Mouse (Mus musculus): ENCODE data around the gene Nr6a1. TPM values are rescaled to one million over a fixed set of nuclear protein-coding genes. Genes with fewer than 3 reads are reported as not detected.
A peak's percentile ranks its signal among the peaks of the same experiment; 100 is the strongest.

Gene Nr6a1
- total RNA-seq (2021): 1 to 10 TPM; 5.3 to 8.0 TPM

GRCm38 (mm10) chr2:38927115-38927979, at the start of gene Nr6a1:
Nr6a1 (minus strand) TSS chr2:38927688.
- peak; percentile 46 to 54 for DNase-seq

GRCm38 (mm10) chr2:38975941-38976805, 48.7 kb upstream of the Nr6a1 start:
- no peak for DNase-seq

DNA sequence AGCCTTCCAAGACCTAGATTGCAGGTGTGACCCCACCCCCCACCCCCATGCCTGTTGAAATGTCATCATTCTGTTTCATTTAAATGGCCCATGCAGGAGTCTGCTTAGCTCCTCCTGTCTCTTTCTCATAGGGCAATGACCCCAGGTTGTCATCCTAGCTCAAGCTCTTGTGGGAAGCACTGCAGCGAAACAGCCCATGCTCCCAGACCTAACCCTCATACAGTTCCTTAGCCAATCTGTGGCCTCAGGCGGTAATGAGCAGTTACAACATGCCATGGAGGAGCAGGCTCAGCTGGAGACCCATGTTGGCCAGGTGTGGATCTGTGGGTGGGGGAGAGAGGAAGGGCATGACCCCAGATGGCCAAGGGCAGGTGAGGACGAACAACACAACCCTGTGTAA, 47.7 kb upstream of the Nr6a1 start:
- DNase-seq: no peak

DNA sequence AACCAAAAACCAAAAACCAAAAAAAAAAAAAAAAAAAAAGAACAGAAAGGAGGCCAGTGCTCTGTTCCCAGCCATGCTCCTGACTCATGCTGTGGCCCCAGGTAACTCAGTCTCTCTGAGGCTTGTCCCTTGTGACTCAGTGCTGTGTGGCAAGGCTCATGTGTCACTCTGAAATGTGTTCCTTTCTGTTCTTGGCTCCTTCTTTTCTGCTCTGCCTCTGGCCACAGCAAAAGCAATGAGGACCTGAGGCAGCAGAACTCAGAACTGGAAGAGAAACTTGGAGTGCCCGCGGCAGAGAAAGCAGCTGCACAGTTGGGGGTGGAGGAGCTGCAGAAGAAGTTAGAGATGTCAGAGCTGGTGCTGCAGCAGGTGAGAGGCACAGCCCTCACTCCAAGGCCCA, 46.7 kb upstream of the Nr6a1 start:
- no peak for DNase-seq

DNA sequence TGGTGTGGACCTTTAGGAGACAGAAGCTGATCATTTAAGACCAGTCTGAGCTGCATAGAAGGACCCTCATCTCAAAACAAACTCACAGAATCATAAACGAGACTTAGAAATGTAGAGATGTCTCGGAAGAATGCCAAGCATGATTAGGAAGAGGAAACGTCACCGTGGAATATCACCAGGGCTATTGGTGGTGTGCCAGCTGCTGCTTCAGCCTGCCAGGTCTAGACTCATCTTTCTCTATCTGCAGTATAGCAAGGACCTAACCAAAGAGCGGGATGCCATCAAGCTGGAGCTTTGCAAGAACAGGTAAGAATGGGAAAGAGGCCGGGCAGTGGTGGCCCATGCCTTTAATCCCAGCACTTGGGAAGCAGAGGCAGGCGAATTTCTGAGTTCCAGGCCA, 46.2 kb upstream of the Nr6a1 start:
- no peak for DNase-seq

DNA sequence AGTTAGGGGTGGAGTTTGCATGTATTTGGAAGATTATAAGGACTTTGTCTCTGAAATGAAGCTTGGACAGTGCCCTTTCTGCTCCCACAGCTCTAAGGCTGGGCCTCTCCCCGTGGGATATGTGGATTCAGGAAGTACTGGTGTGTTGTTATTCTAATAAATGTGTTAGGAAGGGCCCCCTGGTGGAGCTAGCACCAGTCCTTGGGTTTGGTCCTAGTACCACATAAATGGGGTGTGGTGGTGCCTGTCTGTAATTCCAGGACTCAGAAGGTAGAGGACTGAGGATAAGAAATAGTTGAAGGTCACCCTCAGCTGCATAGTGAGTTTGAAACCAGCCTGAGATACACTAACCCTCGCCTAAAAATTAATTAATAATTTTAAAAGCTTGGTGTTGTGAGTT, 45.7 kb upstream of the Nr6a1 start:
- DNase-seq: no peak

GRCm38 (mm10) chr2:38970057-38970456, 42.6 kb upstream of the Nr6a1 start:
- DNase-seq: no peak

DNA sequence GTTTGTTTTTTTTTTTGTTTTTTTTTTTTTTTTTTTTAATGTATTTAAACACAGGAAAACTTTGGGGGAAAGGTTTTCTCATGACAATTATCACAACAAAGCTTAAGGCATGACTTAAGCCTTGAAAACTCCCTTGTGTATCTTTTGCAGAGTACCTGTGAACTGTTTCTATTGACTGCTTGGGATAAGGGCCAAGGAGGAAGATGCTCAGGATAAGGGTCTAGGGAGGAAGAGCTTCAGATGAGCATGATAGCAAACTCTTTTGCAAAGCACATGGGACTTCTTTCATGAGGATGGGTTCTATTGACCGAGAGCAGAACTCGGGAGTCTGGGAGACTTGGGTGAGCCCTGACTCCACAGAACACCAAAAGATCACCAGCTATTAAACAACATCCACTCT, 42.2 kb upstream of the Nr6a1 start:
- no peak for DNase-seq

- no peak for DNase-seq
Observed at GRCm38 (mm10) chr2:38964198-38964597, 36.7 kb upstream of the Nr6a1 start.

DNA sequence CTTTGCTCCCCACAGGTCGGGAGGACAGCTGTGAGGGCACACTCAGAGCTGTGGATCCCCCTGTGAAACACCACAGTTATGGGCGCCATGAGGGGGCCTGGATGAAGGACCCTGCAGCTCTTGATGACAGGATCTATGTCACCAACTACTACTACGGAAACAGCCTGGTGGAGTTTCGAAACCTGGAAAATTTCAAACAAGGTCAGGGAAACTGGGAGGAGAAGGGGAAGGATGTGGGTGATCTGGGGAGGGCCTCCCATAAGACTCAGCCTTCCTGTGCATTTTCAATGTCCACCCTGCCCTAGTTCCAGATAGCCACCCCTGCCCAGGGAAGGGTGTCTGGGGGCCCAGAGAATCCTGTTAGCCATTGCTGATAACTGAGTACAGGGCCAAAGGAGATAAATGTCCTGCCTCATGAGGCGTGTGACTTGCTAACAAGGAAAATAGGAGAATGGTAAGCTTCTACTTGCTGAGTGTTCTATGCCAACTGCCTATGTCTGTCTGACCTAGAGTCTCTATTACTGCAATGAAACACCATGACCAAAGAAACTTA, 30.3 kb upstream of the Nr6a1 start:
- DNase-seq: no peak

- DNase-seq: no peak
Observed at GRCm38 (mm10) chr2:38956062-38956461, 28.6 kb upstream of the Nr6a1 start.

DNA sequence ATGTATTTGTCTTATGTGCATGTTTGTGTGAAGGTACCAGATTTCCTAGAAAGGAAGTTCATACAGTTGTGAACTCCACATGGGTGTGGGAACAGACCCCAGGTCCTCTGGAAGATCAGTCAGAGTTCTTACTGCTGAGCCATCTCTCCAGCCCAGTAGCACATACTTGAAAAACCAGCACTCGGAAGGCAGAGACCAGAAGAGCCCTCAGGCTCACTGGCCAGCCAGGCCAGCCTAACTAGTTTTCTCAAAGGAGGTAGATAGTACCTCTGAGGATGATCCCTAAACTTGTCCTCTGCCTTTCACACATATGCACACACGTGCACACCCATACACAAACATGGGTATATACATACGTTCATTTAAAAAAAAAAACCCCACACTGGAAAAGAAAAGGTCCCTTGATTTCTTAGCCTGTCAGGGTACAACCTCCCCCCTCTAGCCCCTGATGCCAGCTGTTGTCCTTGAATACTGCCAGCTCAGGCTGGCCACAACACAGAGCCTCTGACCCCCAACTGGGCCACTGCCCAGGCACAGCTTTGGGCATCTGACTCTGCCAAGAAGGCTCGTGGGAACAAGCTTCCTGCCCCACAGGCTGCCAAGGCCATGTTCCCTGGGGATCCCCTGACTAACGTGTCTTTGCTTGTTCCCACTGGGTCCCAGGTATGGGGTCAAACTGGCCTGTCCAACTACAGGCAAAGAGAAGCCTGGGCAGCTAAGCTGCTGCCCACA, 25.8 kb upstream of the Nr6a1 start:
- DNase-seq: peak; percentile 71 to 74

DNA sequence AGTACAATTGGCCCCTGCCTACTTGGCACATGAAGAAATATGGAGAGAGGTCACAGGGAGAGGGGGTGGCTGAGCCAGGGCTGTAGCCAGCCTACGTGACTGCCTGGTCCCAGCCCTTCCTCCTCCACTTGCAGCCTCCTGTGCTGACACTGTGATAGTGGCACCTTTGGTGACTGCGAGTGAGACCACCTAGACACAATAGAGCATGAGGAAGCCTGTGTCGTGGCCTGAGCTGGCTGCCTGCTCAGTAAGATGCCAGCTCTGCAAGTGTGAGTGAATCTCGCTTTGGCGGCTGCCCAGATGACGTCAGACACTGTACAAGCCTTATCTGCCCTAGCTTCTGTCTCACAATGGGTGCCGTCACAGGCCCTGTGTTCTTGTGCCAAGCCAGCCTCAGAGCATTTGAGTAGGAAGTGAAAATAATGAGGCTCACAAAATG, 22.8 kb upstream of the Nr6a1 start:
- DNase-seq: peak; percentile 79

DNA sequence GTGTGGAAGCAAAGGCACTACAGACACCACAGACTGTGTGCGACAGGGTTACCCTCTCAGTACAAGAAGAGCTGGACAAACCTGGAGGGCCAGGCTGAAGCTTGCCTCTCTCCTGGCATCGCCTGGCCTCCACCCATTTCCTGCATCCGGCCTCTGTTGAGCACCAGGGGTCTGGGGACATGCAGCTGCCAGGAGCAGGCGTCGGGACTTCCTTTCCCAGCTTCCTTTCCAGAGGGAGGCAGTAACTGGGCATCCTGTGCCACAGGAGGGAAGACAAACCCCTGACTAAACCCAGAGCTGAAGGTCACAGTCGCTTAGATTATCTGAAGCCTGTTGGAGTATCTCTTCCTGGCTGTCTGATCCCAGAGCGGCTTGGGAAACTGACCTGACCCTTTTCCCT, 20.1 kb upstream of the Nr6a1 start:
- DNase-seq: no peak

DNA sequence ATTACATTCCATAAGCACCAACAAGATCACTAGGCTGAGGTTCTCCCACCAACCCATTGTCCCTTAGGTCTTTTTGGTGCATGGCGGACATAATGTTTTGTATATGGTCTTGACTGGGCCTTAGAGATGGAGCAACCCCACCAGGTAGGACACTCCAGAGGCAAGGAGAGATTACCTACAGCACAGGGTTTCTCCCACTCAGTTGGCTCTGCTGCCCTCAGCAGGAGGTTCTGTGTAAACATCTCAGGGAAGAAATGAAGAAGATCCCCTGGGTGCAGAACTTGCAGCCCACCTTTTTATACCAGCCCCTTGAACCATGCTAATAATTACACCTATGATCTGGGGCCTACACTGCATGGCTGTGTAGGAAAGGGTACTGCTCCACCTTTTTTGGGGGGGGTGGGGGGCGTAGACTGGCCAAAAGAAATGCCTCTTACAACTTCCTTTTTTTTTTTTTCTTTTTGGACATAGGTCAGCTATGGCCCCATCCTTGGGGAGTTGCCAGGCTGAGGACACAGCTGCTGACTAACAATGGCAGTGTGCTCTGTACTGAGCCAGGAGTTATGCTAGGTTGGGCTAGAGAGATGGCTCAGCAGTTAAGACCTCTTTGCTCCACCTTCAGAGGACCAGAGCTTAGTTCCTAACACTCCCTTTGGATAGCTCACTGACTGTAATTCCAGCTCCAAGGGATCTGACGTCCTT, 17.1 kb upstream of the Nr6a1 start:
- no peak for DNase-seq

DNA sequence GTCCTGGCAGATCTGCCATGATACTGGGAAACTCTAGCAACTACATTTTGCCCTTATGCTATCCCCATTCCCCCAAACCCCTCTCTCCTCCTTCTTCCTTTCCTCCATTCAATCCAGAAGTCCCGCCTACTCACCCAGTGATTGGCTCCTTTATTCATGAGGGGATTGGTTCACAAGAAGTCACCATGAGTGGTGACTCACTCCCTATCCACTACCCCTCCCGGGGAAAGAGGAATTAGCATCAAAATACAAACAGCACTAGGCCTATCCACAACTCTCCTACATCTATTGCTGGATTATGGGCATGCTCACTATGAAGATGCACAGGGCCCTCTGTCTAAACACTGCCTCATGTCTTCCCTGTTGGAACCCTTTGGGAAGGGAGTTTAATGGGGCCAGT, 16.5 kb upstream of the Nr6a1 start:
- no peak for DNase-seq

- DNase-seq: no peak
Observed at GRCm38 (mm10) chr2:38943161-38943560, 15.7 kb upstream of the Nr6a1 start.

DNA sequence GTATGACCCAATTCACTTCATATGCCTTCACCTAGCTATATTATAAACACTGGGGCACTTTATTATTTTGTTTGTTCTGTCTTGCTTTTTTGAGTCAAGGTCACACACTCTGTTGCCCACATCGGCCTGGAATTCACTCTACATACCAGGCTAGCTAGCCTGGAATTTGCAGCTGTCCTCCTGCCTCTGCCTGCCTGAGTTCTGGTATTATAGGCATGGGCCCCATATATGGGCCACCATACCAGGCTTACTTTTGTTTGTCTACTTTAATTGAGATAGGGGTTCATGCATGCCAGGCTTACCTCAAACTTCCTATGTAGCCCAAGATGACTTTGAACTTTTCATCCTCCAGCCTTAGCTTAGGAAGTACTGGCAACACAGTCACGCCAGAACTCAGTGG, 14.4 kb upstream of the Nr6a1 start:
- DNase-seq: no peak

- DNase-seq: no peak
Observed at GRCm38 (mm10) chr2:38941426-38941825, 13.9 kb upstream of the Nr6a1 start.

- no peak for DNase-seq
Observed at GRCm38 (mm10) chr2:38939047-38939446, 11.6 kb upstream of the Nr6a1 start.

DNA sequence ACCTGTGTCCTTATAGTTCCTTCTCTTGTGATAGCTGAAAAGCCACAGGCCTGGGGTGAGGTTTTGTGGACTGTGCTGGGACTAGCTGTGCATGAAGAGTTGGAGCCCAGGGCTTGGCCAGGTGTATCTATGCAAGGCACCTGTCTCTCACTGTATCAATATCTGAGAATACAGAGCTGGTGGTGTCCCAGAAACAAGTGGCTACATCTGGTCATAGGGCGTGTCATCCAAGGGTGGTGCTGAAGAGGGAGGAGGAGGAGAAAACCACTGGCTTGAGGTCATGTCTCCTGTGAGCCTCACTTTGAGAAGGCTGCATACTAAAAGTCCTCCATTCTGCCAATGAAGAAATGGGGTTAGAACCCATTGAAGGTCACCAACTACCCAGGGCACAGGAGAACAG, 10.5 kb upstream of the Nr6a1 start:
- no peak for DNase-seq

- no peak for DNase-seq
Observed at GRCm38 (mm10) chr2:38937396-38937795, 9.9 kb upstream of the Nr6a1 start.

Data from layer of hippocampus, postnatal 36 days (tissue).